Mouse (Mus musculus) frontal cortex, adult 2 months (tissue): Measurements from ENCODE around the gene 0610030E20Rik. TPM values are rescaled to one million over a fixed set of nuclear protein-coding genes. Genes with fewer than 3 reads are reported as not detected.

Experiments
- DNase-seq, 2 experiments: peaks; one replicate each; pipeline ENCODE4 v3.0.0; 2022; ENCODE audit warnings: low spot score in 1 of 2; ENCODE audit errors: extremely low spot score in 1 of 2
- polyA plus RNA-seq: library from polyadenylated mRNA; depleted of rRNA; stranded (reverse); fragments of >200 nt; gene quantifications from 2 replicates; pipeline ENCODE4 v1.2.3, GENCODE M21; 2012

Gene 0610030E20Rik
- polyA plus RNA-seq, 1 experiment, result 20.0 TPM

DNA sequence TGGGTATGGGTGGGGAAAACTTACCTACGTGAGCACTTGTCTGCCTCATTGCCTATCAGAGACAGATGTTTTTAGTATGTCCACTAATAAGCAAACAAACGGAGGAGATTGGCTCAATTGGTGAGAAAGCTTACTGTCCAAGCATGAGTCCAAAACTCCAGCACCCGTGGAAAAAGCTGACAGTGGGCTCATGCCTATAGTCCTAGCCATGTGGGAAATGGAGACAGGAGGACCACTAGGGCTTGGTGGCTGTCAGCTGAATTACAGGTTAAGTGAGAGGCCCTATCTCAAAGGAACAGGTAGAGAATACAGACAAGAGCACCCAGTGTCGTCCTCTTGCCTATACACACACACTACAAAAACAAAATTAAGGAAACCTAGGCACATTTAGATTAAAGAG is 856 bp upstream of the 0610030E20Rik start:
- no peak for DNase-seq

DNA sequence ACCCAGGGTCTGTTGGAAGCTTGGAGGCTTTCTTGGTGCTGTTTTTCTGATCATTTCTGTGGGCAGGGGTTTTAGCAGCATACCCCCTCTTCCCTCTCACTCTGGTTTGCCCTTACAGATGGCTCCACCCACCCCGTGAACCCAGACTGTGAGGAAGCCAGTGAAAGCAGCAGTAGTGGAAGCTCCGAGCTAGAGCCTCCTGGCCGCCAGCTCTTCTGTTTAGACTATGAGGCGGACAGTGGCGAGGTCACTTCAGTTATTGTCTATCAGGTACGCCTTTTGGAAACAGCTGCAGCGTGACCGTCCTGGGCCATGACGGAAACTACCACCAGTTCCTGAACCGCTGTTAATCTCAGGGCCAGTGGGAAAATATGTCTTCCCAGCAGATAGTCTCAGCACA is 1.3 kb downstream of the 0610030E20Rik start:
- no peak for DNase-seq

DNA sequence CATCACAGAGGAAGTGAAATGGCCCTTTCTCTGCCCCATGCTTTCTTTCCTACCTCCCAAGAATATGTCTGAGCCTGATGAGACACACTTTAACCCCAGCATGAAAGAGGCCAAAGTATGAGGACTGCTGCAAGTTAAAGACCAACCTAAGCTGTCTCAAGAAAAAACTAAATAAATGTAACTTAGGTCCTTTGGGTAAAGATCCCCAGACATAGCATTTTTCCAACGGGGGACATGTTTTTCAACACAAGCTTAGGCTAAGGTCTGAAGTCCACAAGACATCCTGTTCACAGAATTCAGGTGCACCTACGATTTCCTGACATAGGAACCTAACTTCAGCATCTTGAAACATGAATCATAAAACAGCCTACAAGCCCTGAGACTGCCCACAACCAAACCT is 3.1 kb downstream of the 0610030E20Rik start:
- no peak for DNase-seq

DNA sequence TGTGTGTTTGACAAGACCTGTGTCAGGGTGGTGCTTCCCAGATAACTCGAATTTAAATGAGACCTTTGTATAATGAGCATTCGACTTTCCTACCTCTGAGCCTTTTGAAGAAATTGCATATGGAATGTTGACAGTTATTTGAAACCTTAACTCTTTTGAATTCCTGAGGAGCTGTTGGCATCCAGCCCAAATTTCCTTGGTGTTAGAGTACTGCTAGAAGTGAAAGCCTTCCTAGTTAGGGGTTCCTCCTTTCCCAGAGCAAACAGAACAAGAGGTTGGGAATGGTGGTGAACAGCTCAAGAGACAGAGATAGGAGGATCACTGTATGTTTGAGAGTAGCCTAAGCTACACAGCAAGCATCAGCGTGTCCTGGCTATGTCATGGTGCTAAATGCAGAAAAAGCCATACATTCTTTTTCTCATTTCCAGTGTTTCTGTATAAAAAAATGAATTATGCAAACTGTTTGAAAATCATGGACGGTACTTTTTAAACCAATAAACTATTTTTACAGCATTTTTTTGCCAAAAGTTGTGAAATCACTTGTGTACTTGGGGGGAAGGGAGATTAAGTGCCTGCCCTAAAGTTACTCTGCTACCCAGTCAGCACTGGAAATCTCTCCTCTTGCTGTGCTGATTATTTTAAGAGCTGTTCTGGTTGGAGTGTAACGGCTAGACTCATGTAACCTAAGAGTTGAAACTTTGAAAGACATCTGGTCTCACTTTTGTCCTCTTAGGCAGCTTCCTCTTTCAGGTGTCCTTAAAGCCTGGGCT is 5.7 kb downstream of the 0610030E20Rik start:
- DNase-seq, result no peak

DNA sequence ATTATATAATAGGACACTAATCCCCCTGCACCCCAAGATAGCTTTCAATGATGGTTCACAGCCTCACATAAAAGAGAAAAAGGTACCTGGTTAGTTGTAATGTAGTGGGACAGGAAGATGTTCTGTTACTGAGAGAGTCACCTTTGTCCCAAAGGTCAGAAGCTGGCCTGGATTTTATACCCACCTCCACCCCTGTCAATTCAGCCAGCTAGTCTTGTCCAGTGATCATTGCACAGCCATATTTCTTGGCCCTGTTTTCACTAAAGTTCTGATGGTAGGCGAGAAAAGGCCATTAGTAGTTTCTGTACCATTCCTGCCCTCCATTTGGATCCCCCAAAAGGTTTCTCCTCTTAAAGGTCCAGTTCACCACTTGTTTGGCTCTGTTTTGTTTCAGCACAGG is 6.9 kb downstream of the 0610030E20Rik start:
- DNase-seq, result no peak

DNA sequence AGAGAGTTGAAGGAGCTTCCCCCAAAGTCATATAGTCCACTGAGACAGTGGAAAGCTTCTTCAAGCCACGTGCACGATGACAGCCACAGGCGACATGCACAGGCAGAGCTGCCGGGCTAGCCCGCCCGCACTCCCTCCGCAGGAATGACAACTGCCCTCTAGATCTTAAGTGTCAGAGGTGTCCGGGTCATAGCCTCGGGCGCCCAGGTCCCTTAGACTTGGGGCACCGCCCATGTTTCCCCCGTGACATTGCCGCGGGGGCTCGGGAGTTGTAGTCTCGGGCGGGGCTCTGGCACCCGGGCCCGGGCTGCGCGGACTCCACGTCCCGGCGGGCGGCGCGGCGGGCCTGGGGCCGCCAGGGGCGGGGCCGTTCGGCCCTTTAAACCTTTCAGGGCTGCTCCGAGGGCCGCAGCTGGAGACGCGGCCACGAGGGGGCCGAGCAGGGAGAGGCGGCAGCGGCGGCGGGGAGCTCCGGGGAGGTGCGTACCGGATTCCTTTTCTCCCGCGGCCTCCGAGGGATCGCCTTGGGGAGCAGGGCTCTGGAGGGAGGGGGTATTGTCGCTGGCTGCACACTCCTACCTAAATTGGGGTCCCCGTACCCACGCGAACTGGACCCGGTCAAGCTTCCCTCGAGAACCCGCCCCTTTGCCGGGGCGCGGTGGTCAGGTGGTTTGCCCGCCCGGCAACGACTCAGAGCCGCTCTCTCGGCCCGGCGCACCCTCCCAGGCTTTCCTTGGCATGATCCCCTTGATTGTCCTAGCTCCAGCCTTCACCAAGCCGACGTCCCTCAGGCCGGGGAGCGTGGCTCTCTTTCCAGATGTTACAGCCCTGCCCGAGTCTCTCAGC is 8.2 kb downstream of the 0610030E20Rik start, which contains the start of gene Tmem150a:
TSS of gene Tmem150a (plus strand) at position 382 of the 846 bp plus-strand sequence.
- peak in 1 of 2 experiments; percentile 76 for DNase-seq

DNA sequence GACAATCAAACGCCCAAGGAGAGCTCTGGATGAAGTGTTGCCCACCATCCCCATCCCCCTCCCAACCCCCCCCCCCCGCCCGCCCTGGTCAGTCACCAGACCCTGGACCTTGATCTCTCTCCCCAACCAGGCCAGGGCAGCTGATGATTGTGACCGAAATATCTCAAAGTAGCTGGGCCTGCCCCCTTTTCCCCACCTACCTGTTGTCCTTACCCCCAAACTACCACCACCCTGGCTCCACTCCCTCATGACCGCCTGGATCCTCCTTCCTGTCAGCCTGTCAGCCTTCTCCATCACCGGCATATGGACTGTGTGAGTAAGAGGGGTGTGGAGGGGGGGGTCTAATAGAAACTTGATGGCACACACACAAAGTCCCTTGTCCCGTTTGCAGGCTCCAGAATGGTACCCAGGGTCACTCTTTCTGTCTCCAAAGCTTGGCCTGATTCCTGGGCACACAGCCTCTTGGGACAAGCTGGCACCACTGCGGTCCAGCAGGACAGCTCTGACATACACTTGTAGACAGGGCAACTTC is 8.9 kb downstream of the 0610030E20Rik start:
- DNase-seq, result no peak

DNA sequence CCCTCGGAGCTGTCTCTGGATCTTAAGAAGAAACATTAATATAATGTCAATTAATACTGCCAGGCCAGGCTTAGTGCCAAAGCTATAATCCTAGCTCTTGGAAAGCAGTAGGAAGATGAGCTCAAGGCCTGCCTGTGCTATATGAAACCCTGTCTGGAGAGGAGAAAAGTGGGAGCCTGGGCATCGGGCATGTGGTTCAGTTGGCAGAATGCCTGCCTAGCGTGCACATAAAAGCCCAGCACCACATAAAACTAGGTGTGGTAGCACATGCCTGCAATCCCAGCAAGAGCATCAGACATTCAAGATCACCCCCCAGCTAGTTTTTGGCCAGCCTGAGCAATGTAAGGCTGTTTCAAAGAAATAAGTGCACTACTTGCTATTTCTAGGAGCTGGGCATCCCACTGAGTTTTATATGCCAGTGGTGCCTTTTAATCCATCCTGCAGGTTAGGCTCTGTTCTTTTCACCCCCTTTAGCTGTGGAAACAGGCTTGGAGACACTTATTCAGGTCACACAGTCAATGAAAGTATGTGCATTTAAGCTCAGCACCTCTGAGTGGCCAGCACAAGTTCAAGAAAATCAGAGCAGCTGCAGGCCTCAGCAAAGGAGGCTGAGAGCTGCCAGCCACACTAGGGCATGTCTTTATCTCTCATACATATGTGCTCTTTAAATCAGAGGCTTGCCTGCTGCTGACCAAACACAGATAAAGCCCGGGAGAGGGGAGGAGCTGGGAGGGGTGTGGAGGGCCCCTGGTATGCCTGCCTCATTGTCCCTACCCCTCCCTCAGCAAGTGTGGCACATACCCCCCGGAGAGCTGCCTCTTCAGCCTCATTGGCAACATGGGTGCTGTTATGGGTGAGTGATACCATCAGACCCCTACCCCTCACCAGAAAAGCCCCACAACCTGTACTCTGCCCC is 10.3 kb downstream of the 0610030E20Rik start:
- DNase-seq, result no peak

DNA sequence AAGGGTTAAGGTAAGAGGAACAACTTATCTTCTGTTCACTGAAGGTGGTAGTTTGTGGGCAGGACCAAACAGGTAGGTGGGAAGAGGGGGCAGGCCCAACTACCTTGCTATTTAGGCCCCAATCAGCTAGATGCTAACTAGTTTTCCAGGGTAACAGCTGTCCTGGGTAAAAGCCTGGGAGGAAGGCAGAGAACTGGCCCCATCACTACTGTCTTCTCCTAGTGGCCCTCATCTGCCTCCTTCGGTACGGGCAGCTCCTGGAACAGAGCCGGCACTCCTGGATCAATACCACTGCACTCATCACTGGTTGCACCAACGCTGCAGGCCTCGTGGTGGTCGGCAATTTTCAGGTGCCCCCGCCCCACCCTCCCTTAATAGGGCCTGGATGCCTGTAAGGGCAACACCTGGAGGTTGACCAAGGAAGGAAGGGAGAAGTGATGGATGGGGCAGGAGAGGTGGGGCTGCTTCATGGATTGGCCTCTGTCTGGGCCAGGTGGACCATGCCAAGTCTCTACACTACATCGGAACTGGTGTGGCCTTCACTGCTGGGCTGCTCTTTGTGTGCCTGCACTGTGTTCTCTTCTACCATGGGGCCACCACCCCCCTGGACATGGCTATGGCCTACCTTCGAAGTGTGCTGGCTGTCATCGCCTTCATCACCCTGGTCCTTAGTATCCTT is 11.1 kb downstream of the 0610030E20Rik start:
- DNase-seq, result no peak

DNA sequence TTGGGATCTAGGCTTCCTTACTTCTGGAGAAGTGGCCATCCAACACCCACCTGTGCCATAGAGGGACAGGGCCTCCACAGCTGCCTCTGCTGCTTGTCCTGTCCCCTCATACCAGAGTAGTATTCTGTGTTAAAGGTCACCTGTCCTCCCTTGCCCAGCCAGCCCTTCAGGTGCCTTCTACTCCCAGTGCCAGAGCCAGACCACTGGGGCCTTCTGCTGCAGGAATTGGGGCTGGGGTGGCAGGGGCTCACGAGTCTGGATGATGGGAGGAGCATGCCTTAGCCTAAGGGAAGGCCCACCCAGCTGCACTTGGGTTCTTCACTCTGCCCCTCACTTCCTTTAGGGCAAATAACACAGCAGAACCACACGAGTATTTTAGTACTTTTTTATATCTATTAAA is 12.2 kb downstream of the 0610030E20Rik start:
- DNase-seq, result no peak

DNA sequence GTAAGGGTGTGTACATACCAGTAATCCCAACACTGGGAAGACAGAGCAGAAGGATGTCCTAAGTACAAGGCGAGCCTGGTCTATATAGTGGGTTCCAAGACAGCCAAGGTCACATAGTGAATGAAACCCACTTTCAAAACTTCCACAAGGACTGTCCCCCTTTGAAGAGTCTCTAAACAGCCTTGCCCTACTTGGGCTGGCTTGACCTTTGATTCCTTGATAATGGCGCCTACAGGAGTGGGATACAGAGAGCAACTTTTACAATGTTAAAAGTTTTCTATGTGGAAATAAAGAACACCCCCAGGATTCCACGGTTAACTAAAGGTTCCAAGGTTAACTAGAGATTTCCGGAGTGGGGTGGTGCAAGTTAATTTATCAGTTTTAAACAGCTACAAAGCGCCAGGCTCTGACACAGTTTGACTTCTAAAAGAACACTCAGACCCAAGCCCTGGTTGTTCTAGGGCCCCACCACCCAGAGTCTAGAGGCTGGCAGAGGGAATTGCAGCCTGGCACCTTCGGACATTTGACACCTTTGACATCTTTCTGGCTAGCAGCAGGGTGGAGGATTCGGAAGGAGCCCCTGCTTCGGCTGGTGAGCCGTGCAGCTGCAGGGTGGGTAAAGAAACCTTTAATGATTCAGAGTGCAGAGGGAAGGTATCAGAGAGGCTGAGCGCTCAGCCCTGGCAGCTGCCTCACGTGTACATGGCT is 12.9 kb downstream of the 0610030E20Rik start:
- DNase-seq, result no peak

DNA sequence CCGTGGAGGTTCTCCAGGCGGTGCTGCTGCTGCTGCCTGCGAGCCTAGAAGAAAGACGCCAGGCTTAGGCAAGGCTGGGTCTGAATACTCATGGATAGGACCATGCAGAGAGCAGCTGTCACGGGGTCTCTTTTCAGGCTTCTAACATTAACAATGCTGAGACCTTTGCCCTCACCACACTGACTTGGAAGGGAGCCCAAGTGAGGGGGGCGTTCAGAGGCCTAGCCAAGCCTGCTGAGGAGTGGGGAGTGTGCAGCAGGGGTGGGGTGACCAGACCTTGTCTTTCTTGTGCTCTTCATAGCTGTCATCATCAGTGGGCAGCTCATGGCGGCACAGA is 13.4 kb downstream of the 0610030E20Rik start:
- DNase-seq, result no peak

DNA sequence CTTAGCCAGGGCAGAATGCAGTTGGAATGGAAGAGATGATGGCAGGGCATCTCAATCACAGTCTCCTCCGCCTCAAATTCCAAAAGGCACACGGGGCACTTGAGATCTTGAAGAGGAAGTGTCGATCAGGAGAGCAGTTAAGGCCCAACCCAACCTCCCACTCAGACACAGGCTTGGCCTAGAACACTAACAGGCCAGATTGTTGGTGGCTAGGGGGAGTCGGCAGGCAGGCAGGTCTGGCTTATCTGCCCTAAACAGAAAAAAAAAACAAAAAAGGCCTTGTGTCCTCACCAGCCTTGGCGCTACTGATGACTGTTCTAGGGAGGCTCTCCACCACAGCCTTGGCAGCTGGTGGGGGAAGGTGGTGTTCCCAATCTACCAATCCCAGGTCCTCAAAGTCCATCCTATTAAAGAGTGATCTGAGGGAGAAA is 14.0 kb downstream of the 0610030E20Rik start:
- DNase-seq, result no peak

DNA sequence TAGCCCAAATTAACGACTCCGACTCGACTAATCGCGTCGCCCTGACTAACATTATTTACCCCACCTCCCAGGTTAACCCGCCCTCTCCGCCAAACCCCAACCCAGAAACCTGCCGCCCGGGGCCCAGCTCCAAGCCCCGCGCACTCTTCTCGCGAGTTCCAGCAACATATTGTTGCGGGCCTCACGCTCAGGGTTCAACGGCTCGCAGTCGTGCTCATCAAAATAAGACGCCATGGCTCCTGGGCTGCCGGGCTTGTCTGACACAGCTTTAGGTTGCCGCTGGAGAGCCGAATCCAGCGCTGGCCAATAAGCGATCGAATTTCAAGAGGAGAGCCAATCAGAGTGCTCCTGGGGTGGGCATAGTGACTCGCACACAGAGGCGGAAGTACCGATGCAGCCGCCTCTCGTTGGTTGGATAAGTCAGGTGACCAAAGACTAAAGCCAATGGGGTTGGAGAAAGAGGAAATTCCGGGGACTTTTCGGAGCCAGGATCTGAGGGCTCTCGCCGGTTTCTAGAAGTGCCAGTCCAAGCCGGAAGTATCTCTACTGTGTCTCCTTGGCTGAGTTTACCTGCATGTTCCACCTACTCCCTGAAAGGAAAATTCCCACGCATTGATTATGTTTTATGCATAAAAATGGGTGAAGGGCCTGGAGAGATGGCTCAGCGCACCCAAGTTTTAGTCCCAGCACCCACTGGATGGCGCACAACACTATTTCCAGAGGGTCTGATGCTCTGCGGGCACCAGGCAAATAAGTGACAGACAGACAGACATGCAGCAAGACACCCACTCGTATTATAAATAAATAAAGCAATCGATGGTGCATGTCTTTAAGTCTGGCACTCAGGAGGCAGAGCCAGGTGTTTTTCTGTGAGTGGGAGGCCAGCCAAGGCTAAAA is 15.3 kb downstream of the 0610030E20Rik start:
- peak; percentile 98 for DNase-seq

DNA sequence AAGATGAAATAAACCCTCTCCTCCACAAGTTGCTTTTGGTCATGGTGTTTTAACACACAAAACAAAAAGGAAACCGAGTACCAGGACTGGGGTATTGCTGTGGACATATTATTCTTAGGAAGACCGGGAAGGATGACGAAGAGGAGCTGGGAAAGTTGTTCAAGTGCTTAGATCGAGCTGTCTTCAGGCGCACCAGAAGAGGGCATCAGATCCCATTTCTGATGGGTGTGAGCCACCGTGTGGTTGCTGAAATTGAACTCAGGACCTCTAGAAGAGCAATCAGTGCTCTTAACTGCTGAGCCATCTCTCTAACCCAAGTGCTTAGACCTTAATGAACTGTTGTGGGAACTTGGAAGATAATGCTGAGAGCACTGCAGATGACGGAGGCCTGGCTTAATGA is 16.9 kb downstream of the 0610030E20Rik start:
- DNase-seq, result no peak

DNA sequence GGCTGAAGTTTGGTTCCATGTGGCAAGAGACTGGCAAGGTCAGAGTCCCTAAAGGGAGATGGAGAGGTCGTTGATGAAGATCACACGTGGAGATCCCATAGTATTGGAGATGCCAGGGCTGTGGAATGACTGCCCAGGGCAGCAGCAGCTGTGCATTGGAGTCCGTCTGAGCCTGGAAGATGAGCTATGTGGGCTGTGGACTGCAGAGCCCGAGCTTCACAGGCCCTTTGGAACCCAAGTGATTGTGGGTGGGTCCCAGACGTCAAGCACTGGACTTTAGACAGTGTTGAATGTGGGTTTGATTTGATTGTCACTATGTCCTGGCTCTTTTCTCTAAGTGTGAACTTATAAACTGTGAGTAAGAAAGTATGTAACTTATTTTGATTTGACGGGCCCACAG is 17.9 kb downstream of the 0610030E20Rik start:
- DNase-seq, result no peak

DNA sequence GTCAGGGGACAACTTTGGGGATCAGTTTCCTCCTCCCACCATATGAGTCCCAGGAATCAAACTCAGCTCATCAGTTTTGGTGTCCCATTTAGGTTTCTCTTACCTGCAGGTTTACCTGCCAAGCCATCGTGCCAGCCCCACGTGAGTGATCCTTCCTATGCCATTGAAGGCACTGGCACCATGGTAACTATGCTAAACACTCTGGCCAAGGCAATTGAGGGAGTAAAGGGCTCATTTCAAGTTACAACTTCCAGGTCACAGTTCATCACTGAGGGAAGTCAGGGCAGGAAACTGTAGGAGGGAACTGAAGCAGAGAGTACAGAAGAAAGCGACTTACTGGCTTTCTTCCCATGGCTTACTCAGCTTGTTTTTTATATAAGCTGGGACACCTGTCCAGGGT is 19.2 kb downstream of the 0610030E20Rik start:
- DNase-seq, result no peak

DNA sequence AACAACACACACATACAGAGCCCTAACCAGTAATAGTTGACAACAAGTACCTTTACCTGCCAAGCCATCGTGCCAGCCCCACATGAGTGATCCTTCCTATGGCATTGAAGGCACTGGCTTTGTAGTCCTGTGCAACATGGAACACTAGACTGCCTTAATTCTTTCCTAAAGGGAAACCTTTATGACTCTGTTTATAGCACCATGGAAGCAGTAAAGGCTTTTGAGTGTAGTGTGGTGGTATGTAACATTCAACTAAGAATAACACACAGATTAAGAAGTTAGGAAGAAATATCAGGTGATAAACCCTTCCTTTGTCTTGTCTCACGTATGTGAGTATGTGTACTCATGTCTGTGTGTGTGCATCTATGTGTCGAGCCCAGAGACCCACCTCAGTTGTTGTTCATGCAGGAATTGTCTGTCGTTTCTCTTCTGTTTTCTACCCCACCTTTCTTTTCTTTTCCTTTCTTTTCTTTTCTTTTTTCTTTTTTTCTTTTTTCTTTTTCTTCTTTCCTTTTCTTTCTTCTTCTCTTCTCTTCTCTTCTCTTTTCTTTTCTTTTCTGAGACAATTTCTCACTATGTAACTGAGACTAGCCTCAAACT is 19.8 kb downstream of the 0610030E20Rik start, which contains the start of gene Rnf181:
TSS of gene Rnf181 (minus strand) at position 113 of the 600 bp plus-strand sequence.
- no peak for DNase-seq
